Mouse (Mus musculus) embryonic facial prominence, embryonic 11.5 days (tissue): Measurements from ENCODE around the gene Pml. TPM values are rescaled to one million over a fixed set of nuclear protein-coding genes. Genes with fewer than 3 reads are reported as not detected.
"Not testable (repeated sequence)": the region's sequence is repeated elsewhere in the genome, so short reads cannot be mapped to it uniquely, and the experiment has no call there.

Experiments
- ATAC-seq: fragments of 200-750 bp; cut with Nextera tagmentation; replicated peaks from 2 replicates; pipeline ENCODE4 v1.8.0; 2017; ENCODE audit warnings: low read depth; ENCODE audit not compliant: insufficient number of reproducible peaks, low FRiP score, low TSS enrichment
- DNase-seq: peaks from one replicate; pipeline ENCODE4 v3.0.0-alpha.2; 2015; ENCODE audit warnings: low spot score
- H3K27ac ChIP-seq: fragments of 300-500 bp; sonication (generic); replicated peaks from 2 replicates; pipeline ENCODE4 v1.5.1; 2014; ENCODE audit warnings: mild to moderate bottlenecking, low read depth, low read length, control low read depth
- H3K27me3 ChIP-seq: fragments of 300-500 bp; sonication (generic); 2 replicates; pipeline ENCODE4 v1.6.1; 2014; ENCODE audit warnings: mild to moderate bottlenecking, low read length, moderate library complexity, mixed read lengths; ENCODE audit not compliant: control insufficient read depth, insufficient read depth
- H3K36me3 ChIP-seq: fragments of 300-500 bp; sonication (generic); replicated peaks from 2 replicates; pipeline ENCODE4 v1.6.1; 2014; ENCODE audit warnings: low read depth, mild to moderate bottlenecking, low read length, moderate library complexity, mixed read lengths; ENCODE audit not compliant: control insufficient read depth, insufficient read depth
- H3K4me1 ChIP-seq: fragments of 300-500 bp; sonication (generic); 2 replicates; pipeline ENCODE4 v1.6.1; 2014; ENCODE audit warnings: low read length, mixed read lengths; ENCODE audit not compliant: control insufficient read depth, insufficient read depth
- H3K4me2 ChIP-seq: fragments of 300-500 bp; sonication (generic); 2 replicates; pipeline ENCODE4 v1.6.1; 2014; ENCODE audit warnings: low read depth, mild to moderate bottlenecking, control low read depth, low read length, moderate library complexity
- H3K4me3 ChIP-seq: fragments of 300-500 bp; sonication (generic); 2 replicates; pipeline ENCODE4 v1.5.1; 2014; ENCODE audit warnings: low read depth, low read length, control low read depth
- H3K9ac ChIP-seq: fragments of 300-500 bp; sonication (generic); replicated peaks from 2 replicates; pipeline ENCODE4 v1.6.1; 2014; ENCODE audit warnings: mild to moderate bottlenecking, control low read depth, low read length
- H3K9me3 ChIP-seq: fragments of 300-500 bp; sonication (generic); replicated peaks from 2 replicates; pipeline ENCODE4 v1.6.1; 2016; ENCODE audit warnings: mild to moderate bottlenecking, low read length, inconsistent platforms, mixed read lengths; ENCODE audit not compliant: control insufficient read depth
- WGBS: fragments of 180-500 bp; shearing (Covaris S2); extraction: QIAGEN DNeasy Blood & Tissue Kit; methylation state at CpG from one replicate; pipeline ENCODE4 v1.1.7; 2014; 5-methylcytosine and 5-hydroxymethylcytosine counted together
- polyA plus RNA-seq: library from polyadenylated mRNA; unstranded; fragments of >200 nt; fragmentation: Nextera tagmentation; extraction: Ambion mirVana; gene quantifications from 2 replicates; pipeline ENCODE4 v1.2.1, GENCODE M21; 2014

Gene Pml
- polyA plus RNA-seq, 1 experiment from 2014 or later: 14.5 TPM

- Histone ChIP-seq H3K4me2 (no peak overlapping the region), H3K27ac (peak overlapping the region; percentile 56), H3K27me3 (no peaks in the 10 kb centered on the region), H3K4me1 (peaks cover 5% of the 10 kb centered on the region), H3K4me3 (no peak overlapping the region), H3K36me3 (no peaks in the 10 kb centered on the region), H3K9me3 (no peaks in the 10 kb centered on the region), H3K9ac (peak overlapping the region; percentile 28)
- DNase-seq (peak; percentile 58), ATAC-seq (no peak)
- WGBS: 22% methylated on average over 8 of the region's 8 CpGs
These were observed 25.7 kb upstream of the Pml start for GRCm38 (mm10) chr9:58275115-58275774.

GRCm38 (mm10) chr9:58274626-58275025, 25.0 kb upstream of the Pml start:
- peaks cover 5% of the 10 kb centered on the region for H3K4me1 ChIP-seq
- no peak overlapping the region for H3K9ac ChIP-seq
- no peak overlapping the region for H3K4me3 ChIP-seq
- 0 out of 2 replicates have a peak overlapping the region, but pooled peaks have one; percentile 32 for H3K27ac ChIP-seq
- no peaks in the 10 kb centered on the region for H3K9me3 ChIP-seq
- no peaks in the 10 kb centered on the region for H3K27me3 ChIP-seq
- ATAC-seq: no peak
- no peak for DNase-seq
- H3K36me3 ChIP-seq: no peaks in the 10 kb centered on the region
- H3K4me2 ChIP-seq: no peak overlapping the region
- WGBS: 45% methylated on average over 3 of the region's 3 CpGs

DNA sequence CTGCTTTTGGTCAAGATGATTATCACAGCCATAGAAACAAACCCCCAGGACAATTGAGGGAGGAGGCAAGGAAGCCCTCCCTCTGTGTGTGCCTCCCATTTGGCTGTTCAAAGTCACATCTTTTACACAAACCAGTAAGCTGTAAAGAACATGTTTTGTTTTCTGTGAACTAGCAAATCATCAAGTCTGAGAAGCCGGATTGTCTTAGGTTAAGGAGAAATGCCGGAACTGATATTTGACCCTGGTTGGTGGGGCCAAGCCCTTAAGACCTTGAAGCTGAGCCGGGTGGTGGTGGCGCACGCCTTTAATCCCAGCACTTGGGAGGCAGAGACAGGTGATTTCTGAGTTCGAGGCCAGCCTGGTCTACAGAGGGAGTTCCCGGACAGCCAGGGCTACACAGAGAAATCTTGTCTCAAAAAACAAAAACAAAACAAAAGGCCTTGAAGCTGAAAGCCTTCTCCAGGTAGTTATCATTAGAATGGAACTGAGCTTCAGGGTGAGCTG, 24.6 kb upstream of the Pml start:
- no peak for ATAC-seq
- WGBS: 73% methylated on average over 7 of the region's 7 CpGs

DNA sequence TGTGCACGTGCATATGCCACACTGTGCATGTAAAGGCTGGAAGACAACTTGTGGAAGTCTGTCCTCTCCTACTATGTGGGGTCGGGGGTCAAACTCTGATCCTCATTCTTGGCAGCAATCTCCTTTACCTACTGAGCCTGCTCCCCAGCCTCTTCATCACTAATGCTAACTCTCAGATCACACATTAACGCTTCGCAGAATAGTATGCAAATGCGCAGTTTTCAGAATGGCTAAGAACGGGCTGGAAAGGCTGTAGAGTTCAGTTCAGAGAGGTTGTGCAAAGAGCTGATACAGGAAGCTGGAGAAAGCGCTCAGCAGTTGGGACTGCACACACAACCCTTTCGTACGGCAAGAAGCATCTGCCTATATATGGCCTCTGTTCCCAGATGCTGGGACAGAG, 23.3 kb upstream of the Pml start:
- no peak overlapping the region for H3K4me2 ChIP-seq
- ATAC-seq (no peak), DNase-seq (no peak)
- no peak overlapping the region for H3K27ac ChIP-seq
- no peak overlapping the region for H3K9ac ChIP-seq
- H3K36me3 ChIP-seq: no peaks in the 10 kb centered on the region
- H3K4me3 ChIP-seq: no peak overlapping the region
- WGBS: 76% methylated on average over 9 of the region's 9 CpGs
- H3K9me3 ChIP-seq: no peaks in the 10 kb centered on the region
- peaks cover 5% of the 10 kb centered on the region for H3K4me1 ChIP-seq
- no peaks in the 10 kb centered on the region for H3K27me3 ChIP-seq

More for the DNA sequence above, 24.6 kb upstream of the Pml start:
- Histone ChIP-seq H3K4me2 (no peak overlapping the region), H3K4me3 (no peak overlapping the region), H3K4me1 (peaks cover 5% of the 10 kb centered on the region), H3K27ac (0 out of 2 replicates have a peak overlapping the region, but pooled peaks have one; percentile 32), H3K9me3 (no peaks in the 10 kb centered on the region), H3K36me3 (no peaks in the 10 kb centered on the region), H3K27me3 (no peaks in the 10 kb centered on the region), H3K9ac (no peak overlapping the region)
- no peak for DNase-seq

- Histone ChIP-seq H3K4me3 (no peak overlapping the region), H3K4me2 (no peak overlapping the region), H3K27ac (no peak overlapping the region), H3K27me3 (no peaks in the 10 kb centered on the region), H3K36me3 (no peaks in the 10 kb centered on the region), H3K4me1 (peaks cover 5% of the 10 kb centered on the region), H3K9me3 (no peaks in the 10 kb centered on the region), H3K9ac (no peak overlapping the region)
- ATAC-seq (no peak), DNase-seq (no peak)
- 71% methylated on average over 2 of the region's 2 CpGs for WGBS
These were observed 22.5 kb upstream of the Pml start for GRCm38 (mm10) chr9:58272068-58272541.

DNA sequence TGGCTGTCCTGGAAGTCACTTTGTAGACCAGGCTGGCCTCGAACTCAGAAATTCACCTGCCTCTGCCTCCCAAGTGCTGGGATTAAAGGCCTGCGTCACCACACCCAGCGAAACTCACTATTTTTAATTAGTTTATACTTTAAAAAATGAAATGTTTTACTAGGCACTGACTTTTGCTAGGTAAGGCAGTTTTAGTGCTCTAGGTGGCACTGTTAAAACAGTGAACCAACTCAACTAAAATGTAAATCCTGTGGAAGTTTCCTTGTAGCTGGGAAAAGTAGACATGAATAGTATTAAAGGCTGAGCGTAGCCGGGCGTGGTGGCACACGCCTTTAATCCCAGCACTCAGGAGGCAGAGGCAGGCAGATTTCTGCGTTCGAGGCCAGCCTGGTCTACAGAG, 22.0 kb upstream of the Pml start:
- H3K27ac ChIP-seq, H3K4me2 ChIP-seq, H3K4me3 ChIP-seq, H3K27me3 ChIP-seq, ATAC-seq, H3K9me3 ChIP-seq, H3K4me1 ChIP-seq, H3K9ac ChIP-seq, DNase-seq, H3K36me3 ChIP-seq: not testable (repeated sequence)
- WGBS: 91% methylated on average over 9 of the region's 9 CpGs

GRCm38 (mm10) chr9:58271109-58271508, 21.5 kb upstream of the Pml start:
- DNase-seq: no peak
- ATAC-seq: no peak
- Histone ChIP-seq H3K4me2 (no peak overlapping the region), H3K9me3 (no peaks in the 10 kb centered on the region), H3K27me3 (no peaks in the 10 kb centered on the region), H3K4me1 (peaks cover 8% of the 10 kb centered on the region), H3K36me3 (no peaks in the 10 kb centered on the region), H3K9ac (no peak overlapping the region), H3K27ac (no peak overlapping the region), H3K4me3 (no peak overlapping the region)
- 88% methylated on average over 3 of the region's 3 CpGs for WGBS

DNA sequence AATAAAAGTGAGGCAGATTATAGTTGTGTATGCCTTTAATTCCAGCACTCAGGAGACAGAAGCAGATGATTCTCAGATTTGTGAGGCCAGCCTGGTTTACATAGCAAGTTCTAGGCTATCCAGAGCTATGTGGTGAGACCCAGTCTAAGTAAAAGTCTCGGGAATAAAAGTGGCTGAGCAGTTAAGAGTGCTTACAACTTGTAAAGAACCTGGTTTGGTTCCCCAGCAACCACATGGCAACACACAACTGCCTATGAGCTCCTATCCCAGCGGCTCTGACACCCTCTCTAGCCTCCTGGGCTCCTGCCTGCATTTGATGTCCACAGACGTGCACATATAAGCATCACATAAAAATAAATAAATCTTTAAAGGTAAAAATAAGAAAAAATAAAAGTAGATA, 20.5 kb upstream of the Pml start:
- no peak for DNase-seq
- WGBS: 67% methylated on average over 3 of the region's 3 CpGs

More for the DNA sequence above, 20.5 kb upstream of the Pml start:
- peaks cover 3% of the 10 kb centered on the region; the same call in 1 of the 2 replicates for H3K4me1 ChIP-seq
- no peaks in the 10 kb centered on the region for H3K36me3 ChIP-seq
- H3K27me3 ChIP-seq: no peaks in the 10 kb centered on the region
- no peaks in the 10 kb centered on the region for H3K9me3 ChIP-seq
- H3K4me3 ChIP-seq: no peak overlapping the region
- ATAC-seq: no peak
- no peak overlapping the region for H3K4me2 ChIP-seq
- no peak overlapping the region for H3K9ac ChIP-seq
- H3K27ac ChIP-seq: no peak overlapping the region
